In the genomic region with DNA sequence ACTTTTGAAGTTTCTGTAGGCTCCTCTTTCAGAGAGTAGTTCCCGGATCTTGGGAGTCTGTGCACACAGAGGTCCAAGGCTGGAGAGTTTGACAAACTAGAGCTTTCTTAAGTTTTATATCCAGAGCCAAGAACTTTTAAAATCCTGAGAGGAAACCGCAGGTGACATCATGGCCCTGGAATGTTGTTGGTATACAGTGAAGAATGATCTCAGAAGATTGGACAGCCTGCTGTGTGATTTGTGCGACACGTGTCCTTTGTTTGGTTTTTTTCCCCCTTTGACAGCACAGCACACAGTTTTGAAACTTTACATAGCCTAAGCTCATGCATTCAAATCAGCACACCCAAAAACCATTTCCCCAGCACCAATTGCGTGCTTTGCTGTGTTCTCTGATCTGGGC, we compare ENCODE assay signal across 8 mouse cellular contexts.
A peak's percentile ranks its signal among the peaks of the same experiment; 100 is the strongest.
DNase-seq lines count a peak whose midpoint lies in the region; ATAC-seq and TF ChIP-seq lines count a peak whose summit lies in the region.

No protein-coding gene starts in this region.

- no peaks in the 10 kb centered on the region for H3K27me3 ChIP-seq in midbrain, embryonic 11.5 days (ENCODE audit: control insufficient read depth, insufficient read depth, low read length)

- no peak for TF ChIP-seq CTCF in gastrocnemius, adult 2 months (IDR thresholded peaks at IDR 0.05)

- no peaks in the 10 kb centered on the region for H3K36me3 ChIP-seq in midbrain, embryonic 11.5 days (ENCODE audit: control insufficient read depth, insufficient read depth, low read length)

- no peak overlapping the region for H3K4me2 ChIP-seq in midbrain, embryonic 11.5 days

- no peaks in the 10 kb centered on the region for H3K9me3 ChIP-seq in midbrain, embryonic 11.5 days (ENCODE audit: control insufficient read depth, low read length)

- no peaks in the 10 kb centered on the region; the same call in 1 of the 2 replicates for H3K4me1 ChIP-seq in midbrain, embryonic 11.5 days (ENCODE audit: control insufficient read depth, insufficient read depth, low read length)

- peak overlapping the region; percentile 64 for H3K27ac ChIP-seq in gastrocnemius, adult 2 months
- H3K27ac ChIP-seq in midbrain, embryonic 11.5 days (ENCODE audit: low read depth, low read length): no peak overlapping the region

- DNase-seq in urinary bladder, postnatal 36 days (ENCODE audit: low spot score in 2 of 2): peak; percentile 32
- no peak for DNase-seq in urinary bladder, adult 2 months (ENCODE audit: low spot score)
- DNase-seq in gastrocnemius, adult 2 months: peak; percentile 62
- peak; percentile 55 to 64 for DNase-seq in kidney, postnatal 36 days
- no peak for DNase-seq in right cerebral cortex, postnatal 25 days
- DNase-seq in right cerebral cortex, postnatal 4 days: no peak
- DNase-seq in midbrain, embryonic 11.5 days (ENCODE audit: low spot score, missing footprints): no peak

- no peak for ATAC-seq in monocyte, adult 5-6 weeks (replicated peaks; ENCODE audit: insufficient number of reproducible peaks, low FRiP score, low TSS enrichment, poor library complexity, severe bottlenecking)
- ATAC-seq in midbrain, embryonic 11.5 days (ENCODE audit: low FRiP score): no peak

- WGBS in midbrain, embryonic 11.5 days: 74% methylated on average over 5 of the region's 5 CpGs

- intact Hi-C loops in gastrocnemius, adult 2 months (cut with DNase I): no loop called here

- no peak overlapping the region for H3K4me3 ChIP-seq in gastrocnemius, adult 2 months
- H3K4me3 ChIP-seq in midbrain, embryonic 11.5 days (ENCODE audit: low read depth, low read length): no peak overlapping the region

- no peak overlapping the region for H3K9ac ChIP-seq in midbrain, embryonic 11.5 days (ENCODE audit: low read length)

Comparison
In these comparisons a context has a peak if more than half of its experiments do, and no peak if none do; other contexts are left out.
1. DNase-seq: peak in urinary bladder, postnatal 36 days (2 of 2), gastrocnemius, adult 2 months (single experiment) and kidney, postnatal 36 days (2 of 2); none in urinary bladder, adult 2 months (single experiment), right cerebral cortex, postnatal 25 days (single experiment), right cerebral cortex, postnatal 4 days (single experiment) and midbrain, embryonic 11.5 days (single experiment).